Mouse (Mus musculus): ENCODE results near the gene Hsd17b1. TPM values are rescaled to one million over a fixed set of nuclear protein-coding genes. Genes with fewer than 3 reads are reported as not detected.
"Not testable (repeated sequence)": the region's sequence is repeated elsewhere in the genome, so short reads cannot be mapped to it uniquely, and the experiment has no call there.

Gene Hsd17b1
- polyA plus RNA-seq, 1 experiment from 2014 or later: 0.29 TPM

- H3K36me3 ChIP-seq: peaks cover 19% of the 10 kb centered on the region
- no peaks in the 10 kb centered on the region for H3K9me3 ChIP-seq (replicated peaks)
- H3K27me3 ChIP-seq (replicated peaks): no peaks in the 10 kb centered on the region
- H3K9ac ChIP-seq (replicated peaks): peak overlapping the region; percentile 93
- H3K27ac ChIP-seq (replicated peaks): no peak overlapping the region; the same call in none of the 2 replicates
- peaks cover 56% of the 10 kb centered on the region for H3K4me1 ChIP-seq
- H3K4me2 ChIP-seq: peak overlapping the region; percentile 79
- peak; percentile 73 for ATAC-seq (ENCODE audit: low FRiP score)
- 2% methylated on average over 35 of the region's 39 CpGs for WGBS
- H3K4me3 ChIP-seq (replicated peaks): peak overlapping the region; percentile 89
Measured at GRCm38 (mm10) chr11:101119131-101119760, 41.0 kb downstream of the Hsd17b1 start.

GRCm38 (mm10) chr11:101119761-101120544, 41.7 kb downstream of the Hsd17b1 start, which contains the start of the genes Retreg3 and Tubg1:
TSS of gene Retreg3 (minus strand) at chr11:101119893.
TSS of gene Tubg1 (plus strand) at chr11:101119938.
- H3K27me3 ChIP-seq (replicated peaks): no peaks in the 10 kb centered on the region
- no peaks in the 10 kb centered on the region for H3K9me3 ChIP-seq (replicated peaks)
- H3K36me3 ChIP-seq: peaks cover 19% of the 10 kb centered on the region
- peak; percentile 96 for ATAC-seq (ENCODE audit: low FRiP score)
- WGBS: under 1% methylated on average over 61 of the region's 61 CpGs
- peak within 1 kb of the TSS; percentile 93 for H3K9ac ChIP-seq (replicated peaks)
- H3K4me2 ChIP-seq: peak within 1 kb of the TSS; percentile 95
- peak within 1 kb of the TSS; percentile 94 for H3K27ac ChIP-seq (replicated peaks)
- H3K4me1 ChIP-seq: peaks cover 49% of the 10 kb centered on the region
- H3K4me3 ChIP-seq (replicated peaks): peak within 1 kb of the TSS; percentile 89

GRCm38 (mm10) chr11:101120545-101121188, 42.5 kb downstream of the Hsd17b1 start:
- WGBS: 22% methylated on average over 19 of the region's 19 CpGs
- peaks cover 42% of the 10 kb centered on the region for H3K4me1 ChIP-seq
- H3K4me2 ChIP-seq: peak overlapping the region; percentile 95
- H3K36me3 ChIP-seq: peaks cover 24% of the 10 kb centered on the region
- peak overlapping the region; percentile 88 for H3K9ac ChIP-seq (replicated peaks)
- H3K4me3 ChIP-seq (replicated peaks): peak overlapping the region; percentile 89
- H3K27me3 ChIP-seq (replicated peaks): no peaks in the 10 kb centered on the region
- ATAC-seq (ENCODE audit: low FRiP score): no peak; the same call in 1 of the 2 replicates
- H3K9me3 ChIP-seq (replicated peaks): no peaks in the 10 kb centered on the region
- H3K27ac ChIP-seq (replicated peaks): peak overlapping the region; percentile 94

GRCm38 (mm10) chr11:101124494-101124893, 46.3 kb downstream of the Hsd17b1 start:
- ATAC-seq (ENCODE audit: low FRiP score); H3K4me3 ChIP-seq (replicated peaks); H3K9me3 ChIP-seq (replicated peaks); H3K4me2 ChIP-seq; H3K27me3 ChIP-seq (replicated peaks); H3K27ac ChIP-seq (replicated peaks); H3K9ac ChIP-seq (replicated peaks): not testable (repeated sequence)
- Histone ChIP-seq H3K36me3 (peaks cover 37% of the 10 kb centered on the region), H3K4me1 (peaks cover 11% of the 10 kb centered on the region)
- WGBS: 93% methylated on average over 8 of the region's 8 CpGs

GRCm38 (mm10) chr11:101125008-101125407, 46.8 kb downstream of the Hsd17b1 start:
- not testable (repeated sequence) for H3K9ac ChIP-seq (replicated peaks); H3K27ac ChIP-seq (replicated peaks); H3K27me3 ChIP-seq (replicated peaks); H3K4me2 ChIP-seq; H3K9me3 ChIP-seq (replicated peaks); ATAC-seq (ENCODE audit: low FRiP score); H3K4me3 ChIP-seq (replicated peaks)
- H3K4me1 ChIP-seq: peaks cover 11% of the 10 kb centered on the region
- 97% methylated on average over 9 of the region's 9 CpGs for WGBS
- peaks cover 37% of the 10 kb centered on the region for H3K36me3 ChIP-seq

- Histone ChIP-seq H3K27me3 (replicated peaks) (no peaks in the 10 kb centered on the region), H3K4me1 (no peaks in the 10 kb centered on the region), H3K9me3 (replicated peaks) (no peaks in the 10 kb centered on the region), H3K36me3 (peaks cover 37% of the 10 kb centered on the region), H3K4me2 (no peak overlapping the region), H3K4me3 (replicated peaks) (no peak overlapping the region), H3K27ac (replicated peaks) (no peak overlapping the region), H3K9ac (replicated peaks) (no peak overlapping the region)
- no peak for ATAC-seq (ENCODE audit: low FRiP score)
- 100% methylated on average over 1 of the region's 1 CpGs for WGBS
Measured at GRCm38 (mm10) chr11:101127075-101127474, 48.9 kb downstream of the Hsd17b1 start.

- no peak overlapping the region for H3K27ac ChIP-seq (replicated peaks)
- no peak overlapping the region for H3K4me2 ChIP-seq
- no peaks in the 10 kb centered on the region for H3K9me3 ChIP-seq (replicated peaks)
- ATAC-seq (ENCODE audit: low FRiP score): no peak
- no peak overlapping the region for H3K9ac ChIP-seq (replicated peaks)
- no peak overlapping the region for H3K4me3 ChIP-seq (replicated peaks)
- no peaks in the 10 kb centered on the region for H3K27me3 ChIP-seq (replicated peaks)
- WGBS: 90% methylated on average over 11 of the region's 11 CpGs
- H3K36me3 ChIP-seq: peaks cover 18% of the 10 kb centered on the region
- H3K4me1 ChIP-seq: no peaks in the 10 kb centered on the region
Measured at GRCm38 (mm10) chr11:101128996-101129577, 50.9 kb downstream of the Hsd17b1 start.

Small RNAs within 50 kb of the gene (microRNA-seq; reads per million reads assigned to microRNA genes)
- 2.9 reads per million, percentile 10 among the genes with 10 or more reads in this experiment for gene Mir6928

Other genes starting within 250 kb of the Hsd17b1 start
- 18.5 and 25.5 TPM in 2 replicates for gene Stat5b, start 227.7 kb upstream of the Hsd17b1 start, polyA plus RNA-seq (2015; fragmentation: Nextera tagmentation; extraction: Ambion mirVana)
- gene Stat5a, start 219.1 kb upstream of the Hsd17b1 start, polyA plus RNA-seq (2015; fragmentation: Nextera tagmentation; extraction: Ambion mirVana): 2.1 and 10.1 TPM in 2 replicates
- gene Stat3, start 138.9 kb upstream of the Hsd17b1 start, polyA plus RNA-seq (2015; fragmentation: Nextera tagmentation; extraction: Ambion mirVana): 57.9 and 66.9 TPM in 2 replicates
- gene Cavin1, start 107.5 kb upstream of the Hsd17b1 start, polyA plus RNA-seq (2015; fragmentation: Nextera tagmentation; extraction: Ambion mirVana): 45.6 and 73.4 TPM in 2 replicates
- gene Atp6v0a1, start 69.0 kb upstream of the Hsd17b1 start, polyA plus RNA-seq (2015; fragmentation: Nextera tagmentation; extraction: Ambion mirVana): 150 and 167 TPM in 2 replicates
- gene Naglu, start 8.4 kb upstream of the Hsd17b1 start, polyA plus RNA-seq (2015; fragmentation: Nextera tagmentation; extraction: Ambion mirVana): 11.7 and 12.4 TPM in 2 replicates
- gene Coasy, start 4.2 kb downstream of the Hsd17b1 start, polyA plus RNA-seq (2015; fragmentation: Nextera tagmentation; extraction: Ambion mirVana): 37.5 and 39.6 TPM in 2 replicates
- 94.2 and 96.6 TPM in 2 replicates for gene Mlx, start 8.9 kb downstream of the Hsd17b1 start, polyA plus RNA-seq (2015; fragmentation: Nextera tagmentation; extraction: Ambion mirVana)
- gene Psmc3ip, start 17.0 kb downstream of the Hsd17b1 start, polyA plus RNA-seq (2015; fragmentation: Nextera tagmentation; extraction: Ambion mirVana): 17.7 and 22.4 TPM in 2 replicates
- gene Retreg3, start 41.5 kb downstream of the Hsd17b1 start, polyA plus RNA-seq (2015; fragmentation: Nextera tagmentation; extraction: Ambion mirVana): 23.5 and 26.0 TPM in 2 replicates
- 68.4 and 73.7 TPM in 2 replicates for gene Tubg1, start 41.5 kb downstream of the Hsd17b1 start, polyA plus RNA-seq (2015; fragmentation: Nextera tagmentation; extraction: Ambion mirVana)
- gene Tubg2, start 77.5 kb downstream of the Hsd17b1 start, polyA plus RNA-seq (2015; fragmentation: Nextera tagmentation; extraction: Ambion mirVana): 49.9 and 60.7 TPM in 2 replicates
- gene Cntnap1, start 92.1 kb downstream of the Hsd17b1 start, polyA plus RNA-seq (2015; fragmentation: Nextera tagmentation; extraction: Ambion mirVana): 11.2 and 12.3 TPM in 2 replicates
- 9.2 and 9.5 TPM in 2 replicates for gene Plekhh3, start 92.9 kb downstream of the Hsd17b1 start, polyA plus RNA-seq (2015; fragmentation: Nextera tagmentation; extraction: Ambion mirVana)
- gene Ccr10, start 97.0 kb downstream of the Hsd17b1 start, polyA plus RNA-seq (2015; fragmentation: Nextera tagmentation; extraction: Ambion mirVana): 0.51 and 0.70 TPM in 2 replicates
- gene Ezh1, start 148.1 kb downstream of the Hsd17b1 start, polyA plus RNA-seq (2015; fragmentation: Nextera tagmentation; extraction: Ambion mirVana): 25.4 and 26.1 TPM in 2 replicates
- gene Ramp2, start 167.6 kb downstream of the Hsd17b1 start, polyA plus RNA-seq (2015; fragmentation: Nextera tagmentation; extraction: Ambion mirVana): 105 and 107 TPM in 2 replicates
- 123 and 128 TPM in 2 replicates for gene Vps25, start 175.3 kb downstream of the Hsd17b1 start, polyA plus RNA-seq (2015; fragmentation: Nextera tagmentation; extraction: Ambion mirVana)
- 5.1 and 7.0 TPM in 2 replicates for gene Wnk4, start 182.2 kb downstream of the Hsd17b1 start, polyA plus RNA-seq (2015; fragmentation: Nextera tagmentation; extraction: Ambion mirVana)
- gene Cntd1, start 200.6 kb downstream of the Hsd17b1 start, polyA plus RNA-seq (2015; fragmentation: Nextera tagmentation; extraction: Ambion mirVana): 0.77 and 0.80 TPM in 2 replicates
- gene Coa3, start 200.7 kb downstream of the Hsd17b1 start, polyA plus RNA-seq (2015; fragmentation: Nextera tagmentation; extraction: Ambion mirVana): 213 and 237 TPM in 2 replicates
- 172 and 175 TPM in 2 replicates for gene Becn1, start 223.9 kb downstream of the Hsd17b1 start, polyA plus RNA-seq (2015; fragmentation: Nextera tagmentation; extraction: Ambion mirVana)
- 108 and 123 TPM in 2 replicates for gene Psme3, start 237.8 kb downstream of the Hsd17b1 start, polyA plus RNA-seq (2015; fragmentation: Nextera tagmentation; extraction: Ambion mirVana)
- 1.5 and 1.7 TPM in 2 replicates for gene Aoc2, start 246.7 kb downstream of the Hsd17b1 start, polyA plus RNA-seq (2015; fragmentation: Nextera tagmentation; extraction: Ambion mirVana)